Mouse (Mus musculus) liver, embryonic 15.5 days (tissue): ENCODE data around the gene Irak1. TPM values are rescaled to one million over a fixed set of nuclear protein-coding genes. Genes with fewer than 3 reads are reported as not detected.

Experiments
- ATAC-seq: fragments of 200-750 bp; cut with Nextera tagmentation; 2 replicates; pipeline ENCODE4 v1.8.0; 2017; ENCODE audit warnings: moderate number of reproducible peaks, mild to moderate bottlenecking, moderate library complexity; ENCODE audit not compliant: insufficient read depth
- H3K27ac ChIP-seq: fragments of 300-500 bp; sonication (generic); replicated peaks from 2 replicates; pipeline ENCODE4 v1.5.1; 2015; ENCODE audit warnings: mild to moderate bottlenecking, inconsistent platforms
- H3K27me3 ChIP-seq: fragments of 300-500 bp; sonication (generic); 2 replicates; pipeline ENCODE4 v1.6.1; 2015; ENCODE audit warnings: mild to moderate bottlenecking, inconsistent platforms
- H3K36me3 ChIP-seq: fragments of 300-500 bp; sonication (generic); replicated peaks from 2 replicates; pipeline ENCODE4 v1.6.1; 2015; ENCODE audit warnings: moderate library complexity, mild to moderate bottlenecking, inconsistent platforms
- H3K4me1 ChIP-seq: fragments of 300-500 bp; sonication (generic); replicated peaks from 2 replicates; pipeline ENCODE4 v1.6.1; 2015; ENCODE audit warnings: inconsistent platforms
- H3K4me2 ChIP-seq: fragments of 300-500 bp; sonication (generic); 2 replicates; pipeline ENCODE4 v1.6.1; 2015; ENCODE audit warnings: moderate library complexity, mild to moderate bottlenecking, inconsistent platforms
- H3K4me3 ChIP-seq: fragments of 300-500 bp; sonication (generic); replicated peaks from 2 replicates; pipeline ENCODE4 v1.5.1; 2015; ENCODE audit warnings: mild to moderate bottlenecking, inconsistent platforms
- H3K9ac ChIP-seq: fragments of 300-500 bp; sonication (generic); 2 replicates; pipeline ENCODE4 v1.6.1; 2015; ENCODE audit warnings: moderate library complexity, mild to moderate bottlenecking, inconsistent platforms
- H3K9me3 ChIP-seq: fragments of 300-500 bp; sonication (generic); replicated peaks from 2 replicates; pipeline ENCODE4 v1.6.1; 2016; ENCODE audit warnings: inconsistent platforms
- WGBS: fragments of 180-500 bp; shearing (Covaris S2); methylation state at CpG from one replicate; pipeline ENCODE4 v1.1.7; 2015; ENCODE audit warnings: mixed read lengths; ENCODE audit not compliant: insufficient replicate concordance; 5-methylcytosine and 5-hydroxymethylcytosine counted together
- polyA plus RNA-seq: library from polyadenylated mRNA; unstranded; fragments of >200 nt; fragmentation: Nextera tagmentation; extraction: Ambion mirVana; gene quantifications from 2 replicates; pipeline ENCODE4 v1.2.1, GENCODE M21; 2015

Gene Irak1
- polyA plus RNA-seq, 1 experiment from 2014 or later = 23.0 TPM

DNA sequence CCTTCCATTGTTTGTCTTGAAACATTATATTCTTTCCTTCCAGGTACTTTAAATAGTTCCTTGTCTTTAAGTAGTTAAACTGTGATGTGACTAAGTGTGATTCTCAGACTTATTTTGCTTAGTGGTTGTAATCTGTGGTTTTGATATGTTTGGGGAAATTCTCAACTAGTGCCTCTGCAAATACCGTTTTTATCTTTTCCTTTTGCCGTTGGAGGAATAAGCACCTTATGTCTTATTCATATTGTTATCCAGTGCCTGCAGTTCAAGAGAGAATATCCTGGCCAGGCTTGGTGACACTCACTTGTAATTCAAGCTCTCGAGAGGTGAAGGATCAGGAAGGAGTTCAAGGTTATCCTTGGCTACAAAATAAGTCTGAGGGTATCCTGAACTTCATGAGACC lies 22.7 kb downstream of the Irak1 start:
- Histone ChIP-seq H3K9ac (no peak overlapping the region), H3K4me3 (no peak overlapping the region), H3K36me3 (no peaks in the 10 kb centered on the region), H3K27ac (no peak overlapping the region), H3K27me3 (no peaks in the 10 kb centered on the region), H3K4me2 (no peak overlapping the region), H3K4me1 (peaks cover 34% of the 10 kb centered on the region), H3K9me3 (no peaks in the 10 kb centered on the region)
- no peak for ATAC-seq
- 38% methylated on average over 3 of the region's 3 CpGs for WGBS

DNA sequence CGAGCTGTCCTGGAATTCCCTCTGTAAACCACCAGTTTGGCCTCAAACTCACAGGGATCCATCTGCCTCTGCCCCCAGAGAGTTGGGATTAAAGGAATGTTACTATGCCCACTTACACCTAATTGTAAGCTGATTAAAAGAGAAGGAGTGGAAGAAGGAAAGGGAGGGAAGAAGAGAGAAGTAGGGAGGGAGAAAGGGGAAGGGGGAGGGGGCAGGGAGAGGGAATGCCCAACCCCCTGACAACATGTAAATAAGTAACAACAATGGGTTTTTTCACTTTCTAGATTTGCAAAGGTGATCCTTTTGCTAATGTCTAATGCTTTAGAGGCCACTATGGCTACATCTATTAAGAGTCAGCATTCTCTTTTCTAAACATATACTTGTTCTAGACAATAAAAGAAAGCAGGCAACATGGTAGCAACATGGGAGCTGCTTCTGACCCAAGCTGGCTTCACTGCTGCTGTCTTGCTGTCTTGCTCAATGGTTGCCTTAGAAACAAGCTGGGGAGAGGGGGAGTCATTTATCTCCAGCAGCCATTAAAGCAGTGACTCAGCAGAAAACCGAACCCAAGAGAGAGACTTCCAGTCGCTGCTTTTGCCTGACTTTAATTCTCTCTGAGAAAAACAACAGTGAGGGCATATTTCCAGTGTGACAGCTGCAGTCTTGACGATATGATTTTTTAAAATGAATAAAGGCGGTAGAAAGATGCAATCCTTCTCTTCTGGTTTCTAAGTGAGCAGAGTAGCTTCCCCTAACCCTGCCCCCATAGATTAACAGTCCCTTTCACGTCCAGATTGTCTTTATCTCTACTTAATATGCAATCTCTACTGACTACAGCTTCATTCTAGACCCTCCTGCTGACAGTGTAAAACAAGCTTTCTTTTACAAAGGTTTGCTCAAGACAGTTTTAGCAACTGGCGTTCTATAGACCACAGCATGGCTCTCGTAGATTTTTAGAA lies 24.5 kb downstream of the Irak1 start:
- H3K27ac ChIP-seq = peak overlapping the region; percentile 91
- no peaks in the 10 kb centered on the region for H3K9me3 ChIP-seq
- H3K4me1 ChIP-seq = peaks cover 34% of the 10 kb centered on the region
- peak overlapping the region; percentile 49 for H3K4me2 ChIP-seq
- H3K36me3 ChIP-seq = no peaks in the 10 kb centered on the region
- 14% methylated on average over 8 of the region's 8 CpGs for WGBS
- H3K9ac ChIP-seq = peak overlapping the region; percentile 21; the same call in 1 of the 2 replicates
- H3K4me3 ChIP-seq = no peak overlapping the region; the same call in 1 of the 2 replicates
- peak; percentile 90 for ATAC-seq
- no peaks in the 10 kb centered on the region for H3K27me3 ChIP-seq

GRCm38 (mm10) chrX:73977783-73978182 lies 45.9 kb downstream of the Irak1 start:
- Histone ChIP-seq H3K9ac (no peak overlapping the region), H3K27ac (no peak overlapping the region), H3K36me3 (no peaks in the 10 kb centered on the region), H3K27me3 (no peaks in the 10 kb centered on the region), H3K9me3 (no peaks in the 10 kb centered on the region), H3K4me3 (no peak overlapping the region), H3K4me2 (no peak overlapping the region), H3K4me1 (no peaks in the 10 kb centered on the region)
- WGBS = 73% methylated on average over 1 of the region's 1 CpGs
- no peak for ATAC-seq

GRCm38 (mm10) chrX:73976283-73976682 lies 47.4 kb downstream of the Irak1 start:
- no peaks in the 10 kb centered on the region for H3K36me3 ChIP-seq
- H3K4me2 ChIP-seq = no peak overlapping the region
- H3K27ac ChIP-seq = no peak overlapping the region
- no peaks in the 10 kb centered on the region for H3K27me3 ChIP-seq
- 73% methylated on average over 2 of the region's 2 CpGs for WGBS
- H3K9ac ChIP-seq = no peak overlapping the region
- H3K4me3 ChIP-seq = no peak overlapping the region
- no peaks in the 10 kb centered on the region for H3K9me3 ChIP-seq
- peaks cover 10% of the 10 kb centered on the region for H3K4me1 ChIP-seq
- ATAC-seq = no peak

DNA sequence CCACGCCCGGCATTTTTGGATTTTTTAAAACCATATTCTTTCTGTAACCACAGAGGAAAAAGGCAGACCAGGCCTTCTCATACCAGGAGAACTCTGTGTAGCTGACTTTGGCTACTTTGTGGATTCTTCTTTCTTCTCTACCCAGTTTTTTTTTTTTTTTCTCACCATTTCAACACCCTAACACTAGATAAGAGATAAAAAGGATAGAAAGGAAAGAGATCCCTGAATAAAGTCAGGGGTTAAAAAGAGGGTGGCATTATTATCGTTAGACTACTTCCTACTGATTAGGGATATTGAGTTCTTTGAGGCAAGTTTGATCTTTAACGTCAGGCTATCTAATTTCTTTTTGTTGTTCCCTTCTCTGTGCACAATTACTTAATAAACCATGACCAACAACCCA lies 50.9 kb downstream of the Irak1 start:
- Histone ChIP-seq H3K4me3 (no peak overlapping the region), H3K27me3 (no peaks in the 10 kb centered on the region), H3K4me1 (peaks cover 29% of the 10 kb centered on the region), H3K27ac (0 out of 2 replicates have a peak overlapping the region, but pooled peaks have one; percentile 99), H3K4me2 (no peak overlapping the region), H3K9me3 (no peaks in the 10 kb centered on the region), H3K9ac (no peak overlapping the region), H3K36me3 (no peaks in the 10 kb centered on the region)
- ATAC-seq = no peak
- 57% methylated on average over 4 of the region's 4 CpGs for WGBS

- H3K27ac ChIP-seq = peak overlapping the region; percentile 99
- H3K4me1 ChIP-seq = peaks cover 29% of the 10 kb centered on the region
- H3K4me3 ChIP-seq = no peak overlapping the region
- H3K9ac ChIP-seq = no peak overlapping the region
- H3K27me3 ChIP-seq = no peaks in the 10 kb centered on the region
- H3K4me2 ChIP-seq = peak overlapping the region; percentile 40
- H3K36me3 ChIP-seq = no peaks in the 10 kb centered on the region
- peak; percentile 27 for ATAC-seq
- no peaks in the 10 kb centered on the region for H3K9me3 ChIP-seq
Observed at GRCm38 (mm10) chrX:73970781-73971180, 52.9 kb downstream of the Irak1 start.

GRCm38 (mm10) chrX:73969729-73970128 lies 54.0 kb downstream of the Irak1 start:
- peak; percentile 64 for ATAC-seq

GRCm38 (mm10) chrX:73969167-73969566 lies 54.6 kb downstream of the Irak1 start:
- ATAC-seq = peak; percentile 23
- no peaks in the 10 kb centered on the region for H3K27me3 ChIP-seq
- no peak overlapping the region for H3K4me3 ChIP-seq
- H3K9ac ChIP-seq = 0 out of 2 replicates have a peak overlapping the region, but pooled peaks have one; percentile 21
- H3K36me3 ChIP-seq = no peaks in the 10 kb centered on the region; the same call in 1 of the 2 replicates
- H3K27ac ChIP-seq = peak overlapping the region; percentile 99
- peak overlapping the region; percentile 49 for H3K4me2 ChIP-seq
- 46% methylated on average over 1 of the region's 1 CpGs for WGBS
- H3K4me1 ChIP-seq = peaks cover 35% of the 10 kb centered on the region
- H3K9me3 ChIP-seq = no peaks in the 10 kb centered on the region

More at GRCm38 (mm10) chrX:73969729-73970128, 54.0 kb downstream of the Irak1 start:
- peak overlapping the region; percentile 99 for H3K27ac ChIP-seq
- H3K27me3 ChIP-seq = no peaks in the 10 kb centered on the region
- no peaks in the 10 kb centered on the region for H3K9me3 ChIP-seq
- no peak overlapping the region for H3K4me3 ChIP-seq
- no peaks in the 10 kb centered on the region; the same call in 1 of the 2 replicates for H3K36me3 ChIP-seq
- H3K4me2 ChIP-seq = peak overlapping the region; percentile 49
- peaks cover 29% of the 10 kb centered on the region for H3K4me1 ChIP-seq
- WGBS = 39% methylated on average over 2 of the region's 2 CpGs
- 0 out of 2 replicates have a peak overlapping the region, but pooled peaks have one; percentile 7 for H3K9ac ChIP-seq

DNA sequence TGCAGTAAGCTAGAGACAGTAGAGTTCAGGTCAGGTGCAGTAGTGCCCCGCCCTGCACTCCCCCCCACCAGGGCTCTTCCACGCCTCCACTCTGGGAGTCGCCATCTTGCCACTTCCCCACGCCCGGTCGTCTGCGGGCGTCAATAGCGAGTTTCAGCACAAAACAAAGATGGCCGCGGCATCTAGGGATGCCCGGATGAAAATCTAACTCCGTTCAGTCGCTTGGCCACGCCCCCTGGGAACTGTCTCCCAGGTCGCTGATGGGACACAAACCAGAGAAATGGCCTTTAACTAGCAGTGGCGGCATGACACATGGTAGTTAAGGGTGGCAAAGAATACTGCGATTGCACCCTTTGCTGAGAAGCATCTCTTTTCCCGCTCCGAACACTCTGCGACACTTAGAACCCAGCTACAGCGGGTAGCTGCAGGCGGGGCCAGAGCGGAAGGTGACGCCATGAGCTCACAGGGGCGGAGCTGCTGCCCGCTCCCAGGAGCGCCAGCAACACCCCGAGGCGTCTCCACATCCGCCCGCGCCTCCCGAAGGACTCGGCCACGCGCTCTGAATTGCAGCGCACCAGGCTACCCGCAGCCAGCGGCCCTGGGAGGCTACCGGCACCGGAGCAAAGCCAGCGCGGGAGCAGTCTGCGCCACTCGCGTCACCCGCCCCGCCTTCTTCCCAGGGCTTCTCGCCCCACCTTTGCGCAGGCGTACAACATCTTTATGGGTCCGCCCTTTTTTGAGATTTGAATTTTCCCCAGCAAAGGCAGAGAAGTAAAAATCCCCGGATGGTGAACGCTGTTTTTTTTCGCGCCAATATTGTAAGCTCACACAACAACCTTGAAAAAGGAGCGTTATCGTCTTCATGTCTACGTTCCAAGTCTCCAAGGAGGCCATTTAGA lies 56.3 kb downstream of the Irak1 start:
- ATAC-seq = peak; percentile 67
- H3K4me3 ChIP-seq = peak overlapping the region; percentile 77
- no peaks in the 10 kb centered on the region for H3K27me3 ChIP-seq
- H3K27ac ChIP-seq = peak overlapping the region; percentile 99
- WGBS = 10% methylated on average over 60 of the region's 60 CpGs
- H3K4me1 ChIP-seq = peaks cover 52% of the 10 kb centered on the region
- H3K36me3 ChIP-seq = peaks cover 3% of the 10 kb centered on the region; the same call in 1 of the 2 replicates
- H3K4me2 ChIP-seq = peak overlapping the region; percentile 78
- H3K9ac ChIP-seq = peak overlapping the region; percentile 72
- no peaks in the 10 kb centered on the region for H3K9me3 ChIP-seq

DNA sequence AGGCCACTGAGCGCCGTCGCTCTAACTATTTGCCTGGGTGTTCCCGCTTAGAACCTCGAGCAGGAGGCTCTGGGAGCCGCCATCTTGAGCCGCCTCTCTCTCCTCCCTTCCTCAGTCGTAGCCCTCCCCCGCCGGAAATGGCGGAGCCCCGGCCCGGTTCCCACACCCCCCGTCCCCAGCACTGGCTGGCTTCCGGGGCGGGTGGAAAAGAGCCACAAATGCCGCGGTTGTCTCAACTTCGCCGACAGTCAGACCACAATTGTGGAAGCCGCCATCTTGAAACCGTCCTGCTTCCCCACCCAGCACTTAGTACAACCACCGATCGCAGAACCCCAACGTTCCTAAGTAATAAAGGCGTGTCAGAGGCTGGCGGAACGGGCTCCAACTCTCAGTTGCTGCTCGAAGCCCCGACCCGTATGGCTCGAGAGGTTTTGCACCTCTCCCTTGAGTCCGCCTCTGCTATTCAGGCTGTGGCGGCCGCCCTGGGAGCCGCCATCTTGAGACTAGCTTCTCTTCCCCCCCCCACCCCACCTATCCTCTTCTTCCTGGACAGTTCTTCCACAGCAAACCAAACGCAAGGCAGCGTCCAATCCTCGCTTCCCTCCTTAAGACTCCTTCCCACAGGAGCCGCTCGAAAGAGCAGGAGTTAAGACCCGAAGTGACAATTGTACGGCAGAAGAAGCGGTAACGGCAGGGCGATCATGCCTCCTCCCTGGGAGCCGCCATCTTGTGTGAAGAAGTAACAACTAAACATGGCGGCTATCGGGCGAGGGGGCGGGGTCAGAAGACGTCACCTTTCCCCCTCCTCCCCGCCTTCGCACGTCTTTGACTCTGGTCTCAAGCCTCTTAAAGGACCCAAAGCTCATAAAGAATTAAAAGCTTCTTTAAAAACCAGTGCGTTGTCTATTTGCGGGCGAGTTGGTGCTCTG lies 57.2 kb downstream of the Irak1 start, which contains the start of gene Hcfc1:
Gene Hcfc1 (minus strand): TSS at position 110 of the 929 bp plus-strand sequence.
- Histone ChIP-seq H3K36me3 (peaks cover 12% of the 10 kb centered on the region), H3K9me3 (no peaks in the 10 kb centered on the region), H3K4me3 (peak within 1 kb of the TSS; percentile 77), H3K27ac (peak within 1 kb of the TSS; percentile 99), H3K4me2 (peak within 1 kb of the TSS; percentile 78), H3K9ac (peak within 1 kb of the TSS; percentile 72), H3K27me3 (no peaks in the 10 kb centered on the region), H3K4me1 (peaks cover 49% of the 10 kb centered on the region)
- WGBS = 14% methylated on average over 58 of the region's 58 CpGs
- peak; percentile 40 for ATAC-seq
